Mouse (Mus musculus) limb, embryonic 14.5 days (tissue): ENCODE results near the gene Perp. TPM values are rescaled to one million over a fixed set of nuclear protein-coding genes. Genes with fewer than 3 reads are reported as not detected.

Experiments used
- ATAC-seq: fragments of 200-750 bp; cut with Nextera tagmentation; 2 replicates; pipeline ENCODE4 v1.8.0; 2017; ENCODE audit warnings: low read depth, moderate number of reproducible peaks, moderate TSS enrichment; ENCODE audit not compliant: low FRiP score
- DNase-seq: peaks from one replicate; pipeline ENCODE4 v3.0.0-alpha.2; 2015; ENCODE audit warnings: low spot score
- H3K27ac ChIP-seq: fragments of 300-500 bp; sonication (generic); replicated peaks from 2 replicates; pipeline ENCODE4 v1.5.1; 2014; ENCODE audit warnings: low read depth, mild to moderate bottlenecking, low read length, moderate library complexity, mixed read lengths
- H3K27me3 ChIP-seq: fragments of 300-500 bp; sonication (generic); 2 replicates; pipeline ENCODE4 v1.6.1; 2014; ENCODE audit warnings: low read length, mixed read lengths; ENCODE audit not compliant: control insufficient read depth, insufficient read depth
- H3K36me3 ChIP-seq: fragments of 300-500 bp; sonication (generic); 2 replicates; pipeline ENCODE4 v1.6.1; 2014; ENCODE audit warnings: mild to moderate bottlenecking, low read length, moderate library complexity, mixed read lengths; ENCODE audit not compliant: control insufficient read depth, insufficient read depth
- H3K4me1 ChIP-seq: fragments of 300-500 bp; sonication (generic); 2 replicates; pipeline ENCODE4 v1.6.1; 2014; ENCODE audit warnings: antibody characterized with exemption, low read length, mixed read lengths; ENCODE audit not compliant: control insufficient read depth, insufficient read depth
- H3K4me2 ChIP-seq: fragments of 300-500 bp; sonication (generic); replicated peaks from 2 replicates; pipeline ENCODE4 v1.6.1; 2014; ENCODE audit warnings: low read depth, mild to moderate bottlenecking, low read length, moderate library complexity; ENCODE audit not compliant: severe bottlenecking
- H3K4me3 ChIP-seq: fragments of 300-500 bp; sonication (generic); replicated peaks from 2 replicates; pipeline ENCODE4 v1.5.1; 2014; ENCODE audit warnings: low read length
- H3K9ac ChIP-seq: fragments of 300-500 bp; sonication (generic); 2 replicates; pipeline ENCODE4 v1.6.1; 2014; ENCODE audit warnings: mild to moderate bottlenecking, low read depth, low read length, moderate library complexity; ENCODE audit not compliant: severe bottlenecking
- H3K9me3 ChIP-seq: fragments of 300-500 bp; sonication (generic); 2 replicates; pipeline ENCODE4 v1.6.1; 2016; ENCODE audit warnings: low read length; ENCODE audit not compliant: control insufficient read depth
- POLR2A ChIP-seq: fragments of 200-500 bp; IDR thresholded peaks from 2 replicates; pipeline ENCODE4 v1.8.0; 2012; ENCODE audit warnings: inconsistent platforms, mild to moderate bottlenecking, moderate library complexity, borderline replicate concordance; ENCODE audit not compliant: insufficient read depth, insufficient read length; ENCODE audit errors: extremely low read depth
- WGBS: fragments of 180-500 bp; shearing (Covaris S2); extraction: QIAGEN DNeasy Blood & Tissue Kit; methylation state at CpG from one replicate; pipeline ENCODE4 v1.1.7; 2014; 5-methylcytosine and 5-hydroxymethylcytosine counted together
- polyA plus RNA-seq, 2 experiments: library from polyadenylated mRNA; depleted of rRNA in 1 of 2; stranded (reverse) in 1 of 2; unstranded in 1 of 2; fragments of >200 nt; fragmentation: Nextera tagmentation in 1 of 2; extraction: Ambion mirVana in 1 of 2; gene quantifications; 2 replicates each; pipeline versions ENCODE4 v1.2.1 to v1.2.3; 2012 to 2014

Gene Perp
- polyA plus RNA-seq, 2 experiments = 196 to 598 TPM

GRCm38 (mm10) chr10:18840736-18841135 lies 4.1 kb upstream of the Perp start:
- Histone ChIP-seq H3K27ac (no peak overlapping the region), H3K9me3 (no peaks in the 10 kb centered on the region), H3K27me3 (peaks cover 20% of the 10 kb centered on the region), H3K4me3 (no peak overlapping the region), H3K36me3 (no peaks in the 10 kb centered on the region), H3K9ac (no peak overlapping the region), H3K4me2 (no peak overlapping the region), H3K4me1 (peaks cover 3% of the 10 kb centered on the region; the same call in 1 of the 2 replicates)
- no peak for TF ChIP-seq POLR2A
- ATAC-seq (no peak), DNase-seq (peak; percentile 45)
- WGBS = 63% methylated on average over 4 of the region's 4 CpGs

- Histone ChIP-seq H3K27me3 (peaks cover 34% of the 10 kb centered on the region), H3K4me1 (peaks cover 3% of the 10 kb centered on the region; the same call in 1 of the 2 replicates), H3K4me2 (peak overlapping the region; percentile 81), H3K27ac (no peak overlapping the region), H3K9me3 (no peaks in the 10 kb centered on the region), H3K36me3 (no peaks in the 10 kb centered on the region), H3K9ac (peak overlapping the region; percentile 60), H3K4me3 (peak overlapping the region; percentile 53)
- no peak for ATAC-seq
- DNase-seq = no peak
- no peak for TF ChIP-seq POLR2A
- 6% methylated on average over 18 of the region's 18 CpGs for WGBS
Observed at GRCm38 (mm10) chr10:18845287-18845662, 455 bp downstream of the Perp start.

GRCm38 (mm10) chr10:18845711-18846110 lies 891 bp downstream of the Perp start:
- no peaks in the 10 kb centered on the region for H3K9me3 ChIP-seq
- DNase-seq (no peak), ATAC-seq (no peak)
- peak overlapping the region; percentile 53 for H3K4me3 ChIP-seq
- H3K4me2 ChIP-seq = no peak overlapping the region
- H3K27me3 ChIP-seq = peaks cover 34% of the 10 kb centered on the region
- 44% methylated on average over 4 of the region's 4 CpGs for whole genome bisulfite sequencing
- TF ChIP-seq POLR2A = no peak
- H3K27ac ChIP-seq = 0 out of 2 replicates have a peak overlapping the region, but pooled peaks have one; percentile 48
- H3K36me3 ChIP-seq = no peaks in the 10 kb centered on the region
- peaks cover 3% of the 10 kb centered on the region; the same call in 1 of the 2 replicates for H3K4me1 ChIP-seq
- H3K9ac ChIP-seq = no peak overlapping the region

DNA sequence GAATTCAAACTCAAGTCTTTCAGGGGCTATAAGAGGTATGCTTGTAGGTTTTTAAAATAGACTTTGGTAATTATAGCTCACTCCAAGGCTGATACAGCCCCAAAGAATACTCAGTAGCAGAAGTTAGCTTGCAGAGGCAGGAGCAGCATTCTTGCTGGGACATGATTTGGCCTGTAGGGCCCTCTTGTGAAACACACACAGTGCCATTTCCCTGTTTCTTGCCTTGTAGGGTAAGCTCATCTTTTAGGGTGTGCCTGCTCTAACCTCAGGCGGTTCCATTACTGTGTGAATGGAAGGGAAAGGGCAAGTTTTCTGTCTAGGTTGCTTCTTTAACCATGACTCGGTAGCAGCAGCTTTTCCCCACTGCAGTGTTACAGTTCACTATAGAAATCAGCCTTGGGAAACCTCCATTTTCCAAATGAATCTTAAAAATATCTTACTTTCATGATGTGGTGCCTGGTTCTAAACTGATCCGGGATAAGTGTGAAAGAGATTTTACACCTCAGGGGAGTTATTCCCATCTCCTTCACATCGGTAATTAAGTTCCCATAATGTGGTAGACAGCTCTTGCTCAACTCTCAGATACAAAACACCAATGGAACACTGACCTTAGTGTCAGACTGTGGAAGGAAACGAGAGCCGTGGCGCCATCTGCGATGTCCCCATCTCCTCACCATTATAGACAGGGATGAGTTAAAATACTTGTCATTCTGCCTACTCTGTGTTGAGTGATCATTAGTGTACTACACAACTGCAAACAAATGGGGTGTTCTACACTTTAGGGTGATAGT lies 1.8 kb downstream of the Perp start:
- peak overlapping the region; percentile 15; the same call in 1 of the 2 replicates for H3K4me2 ChIP-seq
- ATAC-seq (no peak), DNase-seq (no peak)
- peaks cover 34% of the 10 kb centered on the region for H3K27me3 ChIP-seq
- H3K4me3 ChIP-seq = peak overlapping the region; percentile 53
- peak overlapping the region; percentile 26; the same call in 1 of the 2 replicates for H3K27ac ChIP-seq
- TF ChIP-seq POLR2A = no peak
- 76% methylated on average over 8 of the region's 8 CpGs for WGBS
- H3K4me1 ChIP-seq = peaks cover 3% of the 10 kb centered on the region; the same call in 1 of the 2 replicates
- no peaks in the 10 kb centered on the region for H3K36me3 ChIP-seq
- H3K9ac ChIP-seq = no peak overlapping the region
- H3K9me3 ChIP-seq = no peaks in the 10 kb centered on the region

DNA sequence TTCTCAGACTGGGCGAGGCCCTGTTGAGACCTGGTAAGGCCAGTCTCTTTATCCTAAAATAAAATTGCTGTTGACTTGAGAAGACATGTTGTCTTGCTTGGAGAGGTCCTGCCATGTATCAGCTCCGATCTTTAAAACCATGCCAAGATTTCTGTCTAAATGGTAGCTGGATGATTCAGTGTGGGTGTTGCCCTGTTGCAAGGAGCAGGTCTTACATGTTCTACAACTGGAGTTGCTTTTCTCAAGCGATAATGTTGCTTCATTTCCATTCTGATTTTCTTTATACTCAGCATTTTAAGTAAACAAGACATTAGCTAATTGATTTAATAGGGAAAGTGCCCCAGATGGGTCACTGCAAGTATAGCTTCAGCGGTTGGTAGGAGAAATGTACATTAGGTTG lies 5.4 kb downstream of the Perp start:
- no peak overlapping the region for H3K4me2 ChIP-seq
- TF ChIP-seq POLR2A = no peak
- no peak overlapping the region for H3K9ac ChIP-seq
- DNase-seq (no peak), ATAC-seq (no peak)
- H3K27ac ChIP-seq = no peak overlapping the region
- H3K36me3 ChIP-seq = no peaks in the 10 kb centered on the region
- peaks cover 19% of the 10 kb centered on the region for H3K27me3 ChIP-seq
- no peak overlapping the region for H3K4me3 ChIP-seq
- H3K9me3 ChIP-seq = no peaks in the 10 kb centered on the region
- 83% methylated on average over 4 of the region's 4 CpGs for WGBS
- no peaks in the 10 kb centered on the region for H3K4me1 ChIP-seq
